Mouse (Mus musculus): ENCODE data around the gene Plet1.
A peak's percentile ranks its signal among the peaks of the same experiment; 100 is the strongest.

Plet1 gene

GRCm38 (mm10) chr9:50494311-50494710 is at the start of gene Plet1:
Gene Plet1 (plus strand): TSS chr9:50494525.
- DNase-seq (ENCODE audit: extremely low spot score, low read depth, low spot score): no peak

GRCm38 (mm10) chr9:50449048-50449447 is 45.3 kb upstream of the Plet1 start:
- DNase-seq (ENCODE audit: extremely low spot score, low read depth, low spot score): no peak

- no peak for DNase-seq (ENCODE audit: extremely low spot score, low read depth, low spot score)
These were observed 42.7 kb upstream of the Plet1 start for GRCm38 (mm10) chr9:50451456-50452218.

- DNase-seq (ENCODE audit: extremely low spot score, low read depth, low spot score): peak; percentile 33
These were observed 42.0 kb upstream of the Plet1 start for GRCm38 (mm10) chr9:50452303-50452775.

- no peak for DNase-seq (ENCODE audit: extremely low spot score, low read depth, low spot score)
These were observed 36.7 kb upstream of the Plet1 start for GRCm38 (mm10) chr9:50457596-50457995.

GRCm38 (mm10) chr9:50459537-50459936 is 34.8 kb upstream of the Plet1 start:
- no peak for DNase-seq (ENCODE audit: extremely low spot score, low read depth, low spot score)

- peak; percentile 44 for DNase-seq (ENCODE audit: extremely low spot score, low read depth, low spot score)
These were observed 31.7 kb upstream of the Plet1 start for GRCm38 (mm10) chr9:50462494-50463204.

GRCm38 (mm10) chr9:50463205-50463508 is 31.2 kb upstream of the Plet1 start:
- no peak for DNase-seq (ENCODE audit: extremely low spot score, low read depth, low spot score)

- no peak for DNase-seq (ENCODE audit: extremely low spot score, low read depth, low spot score)
These were observed 23.8 kb upstream of the Plet1 start for GRCm38 (mm10) chr9:50470377-50471100.

GRCm38 (mm10) chr9:50471181-50471901 is 23.0 kb upstream of the Plet1 start:
- DNase-seq (ENCODE audit: extremely low spot score, low read depth, low spot score): no peak

- no peak for DNase-seq (ENCODE audit: extremely low spot score, low read depth, low spot score)
These were observed 19.0 kb upstream of the Plet1 start for GRCm38 (mm10) chr9:50475318-50475717.

GRCm38 (mm10) chr9:50475745-50476144 is 18.6 kb upstream of the Plet1 start:
- DNase-seq (ENCODE audit: extremely low spot score, low read depth, low spot score): no peak

- DNase-seq (ENCODE audit: extremely low spot score, low read depth, low spot score): no peak
These were observed 17.7 kb upstream of the Plet1 start for GRCm38 (mm10) chr9:50476651-50477050.

- DNase-seq (ENCODE audit: extremely low spot score, low read depth, low spot score): no peak
These were observed 17.1 kb upstream of the Plet1 start for GRCm38 (mm10) chr9:50477270-50477669.

- no peak for DNase-seq (ENCODE audit: extremely low spot score, low read depth, low spot score)
These were observed 15.5 kb upstream of the Plet1 start for GRCm38 (mm10) chr9:50478826-50479225.

- DNase-seq (ENCODE audit: extremely low spot score, low read depth, low spot score): peak; percentile 26
These were observed 14.8 kb upstream of the Plet1 start for GRCm38 (mm10) chr9:50479476-50479875.

- DNase-seq (ENCODE audit: extremely low spot score, low read depth, low spot score): no peak
These were observed 11.6 kb upstream of the Plet1 start for GRCm38 (mm10) chr9:50482743-50483142.

- DNase-seq (ENCODE audit: extremely low spot score, low read depth, low spot score): no peak
These were observed 8.8 kb upstream of the Plet1 start for GRCm38 (mm10) chr9:50485521-50485920.

- no peak for DNase-seq (ENCODE audit: extremely low spot score, low read depth, low spot score)
These were observed 3.5 kb upstream of the Plet1 start for GRCm38 (mm10) chr9:50490836-50491235.

- no peak for DNase-seq (ENCODE audit: extremely low spot score, low read depth, low spot score)
These were observed 2.7 kb upstream of the Plet1 start for GRCm38 (mm10) chr9:50491531-50492045.

- no peak for DNase-seq (ENCODE audit: extremely low spot score, low read depth, low spot score)
These were observed 548 bp upstream of the Plet1 start for GRCm38 (mm10) chr9:50493777-50494176.
